Mouse (Mus musculus) lung, adult 2 months (tissue): ENCODE data around the gene Tctn1.

Experiments
- CTCF ChIP-seq: fragments of 200-500 bp; IDR thresholded peaks from 2 replicates; pipeline ENCODE4 v1.5.1; 2011; ENCODE audit warnings: mild to moderate bottlenecking, low read length, control low read depth; ENCODE audit not compliant: insufficient read depth
- POLR2A ChIP-seq: fragments of 200-500 bp; IDR thresholded peaks from 2 replicates; pipeline ENCODE4 v1.6.1; 2011; ENCODE audit warnings: low read depth, mild to moderate bottlenecking, control low read depth, low read length, borderline replicate concordance; ENCODE audit errors: extremely low read depth

DNA sequence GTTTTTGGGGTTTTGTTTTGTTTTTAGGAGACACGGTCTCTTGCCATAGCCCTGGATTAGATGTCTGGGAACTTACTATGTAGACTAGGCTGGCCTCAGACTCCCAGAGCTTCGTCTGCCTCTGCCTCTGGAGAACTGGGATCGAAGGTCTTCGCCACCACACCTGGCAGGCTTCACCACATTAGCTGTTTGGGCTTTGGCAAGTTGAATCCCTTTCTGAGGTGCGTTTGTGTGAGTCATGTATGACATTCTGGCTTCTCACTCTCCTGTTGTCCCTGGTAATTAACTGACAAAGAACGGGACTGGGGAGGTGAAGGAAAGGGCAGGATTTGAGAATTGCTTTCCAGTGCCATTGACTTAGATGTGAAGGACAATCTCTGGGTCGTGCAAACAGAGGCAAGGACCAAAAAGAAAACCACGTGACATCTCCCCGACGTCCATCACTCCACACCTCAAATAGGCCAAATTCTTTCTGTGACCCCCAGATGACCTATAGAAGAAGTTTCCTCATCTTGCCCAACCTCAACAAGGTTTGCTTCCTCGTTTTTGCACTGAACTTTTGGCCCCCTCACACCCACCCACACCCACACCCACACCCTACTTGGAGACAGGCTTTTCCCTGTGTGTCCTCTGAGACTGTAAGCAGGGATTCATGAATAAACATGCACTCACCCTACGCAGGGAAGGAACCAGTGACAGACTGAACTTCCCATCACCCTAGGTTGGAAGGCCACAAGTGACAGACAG, 4.8 kb upstream of the Tctn1 start:
- TF ChIP-seq POLR2A (no peak), CTCF (no peak)
